Mouse (Mus musculus) C2C12 (cell line): ENCODE data around the gene Flt3.
A peak's percentile ranks its signal among the peaks of the same experiment; 100 is the strongest.

Experiments
- CEBPB ChIP-seq: IDR thresholded peaks from one replicate; pipeline ENCODE4 v1.6.1; 2011; ENCODE audit warnings: low read depth, mild to moderate bottlenecking, control low read depth, moderate library complexity
- CTCF ChIP-seq: IDR thresholded peaks from one replicate; pipeline ENCODE4 v1.5.1; 2011; ENCODE audit not compliant: control insufficient read depth, insufficient read depth, insufficient read length
- FOSL1 ChIP-seq: IDR thresholded peaks from one replicate; pipeline ENCODE4 v1.8.0; 2011; ENCODE audit warnings: mild to moderate bottlenecking, low read length; ENCODE audit not compliant: poor library complexity, insufficient read depth, severe bottlenecking
- MAX ChIP-seq: IDR thresholded peaks from one replicate; pipeline ENCODE4 v1.6.1; 2011; ENCODE audit warnings: mild to moderate bottlenecking, control low read depth
- MYOD1 ChIP-seq: IDR thresholded peaks from one replicate; pipeline ENCODE4 v1.6.1; 2011; ENCODE audit warnings: low read depth; ENCODE audit not compliant: control insufficient read depth, insufficient read length
- MYOG ChIP-seq: IDR thresholded peaks from one replicate; pipeline ENCODE4 v1.6.1; 2011; ENCODE audit not compliant: control insufficient read depth, insufficient read length; ENCODE audit errors: extremely low read depth
- USF1 ChIP-seq: IDR thresholded peaks from one replicate; pipeline ENCODE4 v1.6.1; 2011; ENCODE audit warnings: low read depth, mild to moderate bottlenecking, control low read depth, moderate library complexity

DNA sequence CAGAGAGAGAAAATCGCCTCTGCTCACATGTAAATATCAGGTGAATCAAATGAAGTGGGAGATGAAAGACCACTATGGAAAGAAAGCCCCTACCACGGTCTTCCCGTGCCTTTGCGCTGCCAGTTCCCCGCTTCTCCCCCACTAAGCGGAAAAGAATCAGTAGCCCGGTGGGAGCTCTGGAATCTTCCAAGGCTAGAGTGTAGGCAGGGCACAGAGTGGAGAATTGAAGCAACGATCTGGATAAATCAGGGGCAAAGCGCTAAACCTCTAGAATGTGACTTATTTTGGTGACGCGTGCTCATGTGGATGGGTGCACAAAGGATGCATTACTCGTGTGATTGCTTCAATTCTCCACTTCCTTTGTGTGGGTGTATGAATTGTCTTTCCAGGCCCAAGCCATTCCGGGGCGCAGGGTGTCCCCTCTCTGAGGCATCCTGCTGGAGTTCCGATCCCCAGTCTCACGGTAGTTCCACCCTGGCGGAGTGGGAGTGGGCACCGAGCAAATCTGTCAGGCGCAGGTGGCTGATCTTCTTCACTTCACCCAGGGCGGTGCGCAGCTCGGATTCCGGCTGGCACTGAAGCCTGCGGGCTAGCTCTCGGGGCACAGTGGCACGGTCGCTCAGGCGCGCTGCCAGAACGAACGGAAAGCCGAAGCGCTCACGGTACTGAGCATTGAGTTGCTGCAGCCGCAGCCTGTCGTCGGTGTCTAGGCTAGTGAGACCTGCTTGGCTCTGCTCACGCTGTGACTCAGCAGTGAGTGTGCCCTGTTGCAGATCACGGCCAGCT lies 85.5 kb downstream of the Flt3 start:
- TF ChIP-seq CTCF (no peak), MYOG (no peak), FOSL1 (peak; percentile 33), MYOD1 (no peak), MAX (peak; percentile 28), USF1 (no peak), CEBPB (no peak)
